Mouse (Mus musculus) cerebellum, postnatal 36 days (tissue): ENCODE data around the gene Phlda1.
A peak's percentile ranks its signal among the peaks of the same experiment; 100 is the strongest.

Experiments
- DNase-seq, 2 experiments: peaks; one replicate each; pipeline ENCODE4 v3.0.0; 2021 to 2022; ENCODE audit warnings: mixed read lengths in 2 of 2

The Phlda1 gene

GRCm38 (mm10) chr10:111505406-111505805, 680 bp upstream of the Phlda1 start:
- DNase-seq = no peak

- peak; percentile 42 to 60 for DNase-seq
These were observed 907 bp downstream of the Phlda1 start for GRCm38 (mm10) chr10:111506926-111507459.

GRCm38 (mm10) chr10:111507460-111508211, 1.6 kb downstream of the Phlda1 start:
- peak; percentile 78 to 80 for DNase-seq

GRCm38 (mm10) chr10:111508324-111509080, 2.4 kb downstream of the Phlda1 start:
- no peak for DNase-seq

- DNase-seq = no peak
These were observed 3.2 kb downstream of the Phlda1 start for GRCm38 (mm10) chr10:111509103-111509784.

GRCm38 (mm10) chr10:111509981-111510380, 3.9 kb downstream of the Phlda1 start:
- no peak for DNase-seq

- DNase-seq = no peak
These were observed 4.7 kb downstream of the Phlda1 start for GRCm38 (mm10) chr10:111510798-111511197.

GRCm38 (mm10) chr10:111512036-111512568, 6.0 kb downstream of the Phlda1 start:
- no peak for DNase-seq

GRCm38 (mm10) chr10:111514282-111514885, 8.3 kb downstream of the Phlda1 start:
- DNase-seq = no peak

- DNase-seq = no peak
These were observed 9.3 kb downstream of the Phlda1 start for GRCm38 (mm10) chr10:111515071-111516010.

GRCm38 (mm10) chr10:111516172-111516588, 10.1 kb downstream of the Phlda1 start:
- no peak for DNase-seq

GRCm38 (mm10) chr10:111516804-111517436, 10.8 kb downstream of the Phlda1 start:
- DNase-seq = no peak

- no peak for DNase-seq
These were observed 12.3 kb downstream of the Phlda1 start for GRCm38 (mm10) chr10:111518350-111518749.

- DNase-seq = peak; percentile 65 to 66
These were observed 13.7 kb downstream of the Phlda1 start for GRCm38 (mm10) chr10:111519620-111520370.

GRCm38 (mm10) chr10:111520621-111521020, 14.5 kb downstream of the Phlda1 start:
- DNase-seq = peak; percentile 36 to 51

GRCm38 (mm10) chr10:111521636-111522035, 15.6 kb downstream of the Phlda1 start:
- no peak for DNase-seq

GRCm38 (mm10) chr10:111522230-111522629, 16.1 kb downstream of the Phlda1 start:
- no peak for DNase-seq

- DNase-seq = no peak
These were observed 17.8 kb downstream of the Phlda1 start for GRCm38 (mm10) chr10:111523894-111524293.

GRCm38 (mm10) chr10:111527057-111527456, 21.0 kb downstream of the Phlda1 start:
- DNase-seq = peak; percentile 73 to 80

- DNase-seq = no peak
These were observed 21.5 kb downstream of the Phlda1 start for GRCm38 (mm10) chr10:111527613-111528012.
